ENCODE assay signal across 19 mouse cellular contexts in genomic region chr2:167921823-167922222, GRCm38 (mm10). TPM values are rescaled to one million over a fixed set of nuclear protein-coding genes. Genes with fewer than 3 reads are reported as not detected.
A peak's percentile ranks its signal among the peaks of the same experiment; 100 is the strongest.
DNase-seq lines count a peak whose midpoint lies in the region; ATAC-seq and TF ChIP-seq lines count a peak whose summit lies in the region.
"Had no signal": no experiment of that assay in that cellular context is flagged by ENCODE, and none has a peak within 500 bp of the region (broad histone marks: within the 10 kb centered on the region; RNA-seq: fewer than 3 reads in every experiment).

No protein-coding gene starts in this region.

- no peak overlapping the region for H3K4me3 ChIP-seq in liver, postnatal 0 days (ENCODE audit: low read depth, low read length)
- H3K4me3 ChIP-seq in liver, embryonic 12.5 days, result no peak overlapping the region
- no peak overlapping the region for H3K4me3 ChIP-seq in bone marrow, adult 2 months (replicated peaks; ENCODE audit: control insufficient read depth, low read depth, low read length)
- H3K4me3 ChIP-seq: embryonic facial prominence, embryonic 13.5 days; forebrain, embryonic 12.5 days; heart, embryonic 13.5 days; hindbrain, embryonic 12.5 days had no signal

- no peak overlapping the region for H3K4me2 ChIP-seq in liver, postnatal 0 days (ENCODE audit: low read depth, low read length)
- H3K4me2 ChIP-seq in liver, embryonic 12.5 days, result no peak overlapping the region
- H3K4me2 ChIP-seq: embryonic facial prominence, embryonic 13.5 days; forebrain, embryonic 12.5 days; heart, embryonic 13.5 days; hindbrain, embryonic 12.5 days had no signal

- H3K36me3 ChIP-seq in liver, postnatal 0 days (replicated peaks; ENCODE audit: insufficient read depth, low read length), result no peaks in the 10 kb centered on the region
- no peaks in the 10 kb centered on the region for H3K36me3 ChIP-seq in liver, embryonic 12.5 days
- H3K36me3 ChIP-seq: embryonic facial prominence, embryonic 13.5 days; forebrain, embryonic 12.5 days; heart, embryonic 13.5 days; hindbrain, embryonic 12.5 days had no signal

- peaks cover 24% of the 10 kb centered on the region for H3K4me1 ChIP-seq in liver, postnatal 0 days (ENCODE audit: insufficient read depth)
- H3K4me1 ChIP-seq in liver, embryonic 12.5 days, result peaks cover 20% of the 10 kb centered on the region
- H3K4me1 ChIP-seq in bone marrow, adult 2 months (ENCODE audit: control insufficient read depth, insufficient read depth, low read length), result peaks cover 15% of the 10 kb centered on the region; the same call in 1 of the 2 replicates
- H3K4me1 ChIP-seq: embryonic facial prominence, embryonic 13.5 days had no signal

- TF ChIP-seq POLR2A in bone marrow, adult 2 months (IDR thresholded peaks at IDR 0.05; ENCODE audit: borderline replicate concordance, control insufficient read depth, low read depth, low read length), result no peak

- H3K27ac ChIP-seq in liver, postnatal 0 days (ENCODE audit: low read depth), result peak overlapping the region; percentile 51
- H3K27ac ChIP-seq in liver, embryonic 12.5 days, result no peak overlapping the region
- H3K27ac ChIP-seq in bone marrow, adult 2 months (ENCODE audit: control insufficient read depth, insufficient read depth, low read depth, low read length, poor library complexity), result peak overlapping the region; percentile 72
- H3K27ac ChIP-seq: embryonic facial prominence, embryonic 13.5 days; forebrain, embryonic 12.5 days; heart, embryonic 13.5 days; hindbrain, embryonic 12.5 days had no signal

- H3K27me3 ChIP-seq in liver, postnatal 0 days (ENCODE audit: insufficient read depth, low read length), result no peaks in the 10 kb centered on the region
- H3K27me3 ChIP-seq in liver, embryonic 12.5 days (replicated peaks), result peaks cover 5% of the 10 kb centered on the region; the same call in 1 of the 2 replicates
- H3K27me3 ChIP-seq: embryonic facial prominence, embryonic 13.5 days; forebrain, embryonic 12.5 days; heart, embryonic 13.5 days; hindbrain, embryonic 12.5 days had no signal

- ATAC-seq in liver, postnatal 0 days, result no peak
- ATAC-seq in liver, embryonic 12.5 days, result no peak
- peak; percentile 17 for ATAC-seq in granulocyte monocyte progenitor cell, adult 5-6 weeks (replicated peaks; ENCODE audit: poor library complexity, severe bottlenecking)
- ATAC-seq in monocyte, adult 5-6 weeks (replicated peaks; ENCODE audit: insufficient number of reproducible peaks, low FRiP score, low TSS enrichment, poor library complexity, severe bottlenecking), result peak; percentile 57
- ATAC-seq: forebrain, embryonic 16.5 days; hindbrain, embryonic 16.5 days had no signal

- no peak for TF ChIP-seq CTCF in liver, postnatal 0 days (IDR thresholded peaks at IDR 0.05; ENCODE audit: low read depth)
- TF ChIP-seq CTCF in bone marrow, adult 2 months (IDR thresholded peaks at IDR 0.05; ENCODE audit: control insufficient read depth, insufficient read depth, low read length), result no peak

- no peak overlapping the region for H3K9ac ChIP-seq in liver, postnatal 0 days (replicated peaks)
- no peak overlapping the region for H3K9ac ChIP-seq in liver, embryonic 12.5 days
- H3K9ac ChIP-seq: embryonic facial prominence, embryonic 13.5 days; forebrain, embryonic 12.5 days; heart, embryonic 13.5 days; hindbrain, embryonic 12.5 days had no signal

- DNase-seq in liver, postnatal 0 days, result peak; percentile 43
- DNase-seq in left cerebral cortex, adult 11 months (ENCODE audit: low spot score), result no peak
- DNase-seq in adipocyte (ENCODE audit: low spot score), result no peak
- DNase-seq: adrenal gland, adult 8-10 months; cerebellum, adult 11-12 months; cerebellum, adult 9-10 months; cerebellum, postnatal 25 days; gastrocnemius, postnatal 14 days; heart, postnatal 36 days had no signal

- TF ChIP-seq EP300 in liver, postnatal 0 days (IDR thresholded peaks at IDR 0.05; ENCODE audit: low read depth), result no peak

- no peaks in the 10 kb centered on the region for H3K9me3 ChIP-seq in liver, postnatal 0 days (ENCODE audit: low read length)
- no peaks in the 10 kb centered on the region for H3K9me3 ChIP-seq in liver, embryonic 12.5 days (replicated peaks)
- H3K9me3 ChIP-seq: embryonic facial prominence, embryonic 13.5 days; forebrain, embryonic 12.5 days; heart, embryonic 13.5 days; hindbrain, embryonic 12.5 days had no signal

- 49% methylated on average over 8 of the region's 8 CpGs for WGBS in liver, postnatal 0 days (ENCODE audit: insufficient replicate concordance)
- 53% methylated on average over 8 of the region's 8 CpGs for whole genome bisulfite sequencing in liver, embryonic 12.5 days (ENCODE audit: insufficient replicate concordance)
- 47% methylated on average over 8 of the region's 8 CpGs for WGBS in bone marrow, adult 2 months

RNA-seq across cellular contexts. Expression of gene Ptpn1, which starts 10.0 kb away (rescaled TPM):
- polyA plus RNA-seq in liver, postnatal 0 days (2015; fragmentation: Nextera tagmentation; extraction: Ambion mirVana), result 31.4 and 32.4 TPM in 2 replicates
- 38.4 and 39.2 TPM in 2 replicates for polyA plus RNA-seq in liver, embryonic 12.5 days (2016; fragmentation: Nextera tagmentation; extraction: Ambion mirVana)
- polyA plus RNA-seq in bone marrow, adult 2 months (2011; ENCODE audit: insufficient read depth, insufficient read length, low replicate concordance, missing spikeins), result 13.7 and 34.3 TPM in 2 replicates
- total RNA-seq in granulocyte monocyte progenitor cell, adult 5-6 weeks (2014; fragmentation: Nextera tagmentation), result 20.9 and 31.6 TPM in 2 replicates
- 28.7 and 37.3 TPM in 2 replicates for total RNA-seq in granulocyte monocyte progenitor cell, adult 5-6 weeks (2017)
- total RNA-seq in monocyte, adult 5-6 weeks (2017), result 199 to 318 TPM (median 242 TPM) in 3 replicates

Comparison
In these comparisons a context has a peak if more than half of its experiments do, and no peak if none do; other contexts are left out.
1. ATAC-seq: peak in granulocyte monocyte progenitor cell, adult 5-6 weeks (single experiment) and monocyte, adult 5-6 weeks (single experiment); none in liver, postnatal 0 days (single experiment) and liver, embryonic 12.5 days (single experiment).